Mouse (Mus musculus) lung, postnatal 4 days (tissue): ENCODE data around the gene Palm.
A peak's percentile ranks its signal among the peaks of the same experiment; 100 is the strongest.
"Not testable (repeated sequence)": the region's sequence is repeated elsewhere in the genome, so short reads cannot be mapped to it uniquely, and the experiment has no call there.

ENCODE experiments used
- DNase-seq, 2 experiments: peaks; one replicate each; pipeline ENCODE4 v3.0.0; 2021

The Palm gene

DNA sequence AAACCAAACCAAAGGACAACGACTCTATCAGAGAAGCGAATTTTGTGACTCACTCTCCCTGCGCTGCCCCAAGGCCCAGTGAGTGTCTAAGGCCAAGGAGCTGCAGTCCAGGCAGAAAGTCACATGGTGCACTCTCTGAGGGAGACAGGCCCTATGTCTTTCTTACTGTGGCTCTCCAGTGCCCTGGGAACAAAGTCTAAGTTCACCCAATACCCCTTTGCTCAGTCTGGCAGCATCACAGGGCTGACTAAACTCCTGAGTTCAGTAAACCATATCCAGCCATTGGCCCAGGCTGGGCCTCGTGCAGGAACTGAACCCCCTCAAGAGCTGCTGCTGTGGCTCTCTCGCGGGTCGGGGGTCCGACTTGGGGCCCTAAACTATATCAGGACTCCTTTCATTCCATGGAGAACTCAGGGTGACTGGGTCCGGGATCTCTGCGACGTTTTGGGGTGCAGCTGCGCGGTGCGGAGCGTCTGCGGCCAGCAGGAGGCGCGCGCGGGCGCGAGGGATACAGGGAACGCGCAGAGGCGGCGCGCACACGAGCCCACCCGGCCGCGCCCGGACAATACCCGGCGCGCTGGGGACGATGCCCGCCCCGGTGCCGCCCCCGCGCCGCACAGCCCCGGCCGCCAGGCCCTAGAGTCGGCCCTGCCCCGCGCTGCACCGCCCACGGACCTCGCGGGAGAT lies at the start of gene Palm:
Gene Palm (plus strand): TSS at position 522 of the 687 bp plus-strand sequence.
- DNase-seq: peak; percentile 83 to 85

DNA sequence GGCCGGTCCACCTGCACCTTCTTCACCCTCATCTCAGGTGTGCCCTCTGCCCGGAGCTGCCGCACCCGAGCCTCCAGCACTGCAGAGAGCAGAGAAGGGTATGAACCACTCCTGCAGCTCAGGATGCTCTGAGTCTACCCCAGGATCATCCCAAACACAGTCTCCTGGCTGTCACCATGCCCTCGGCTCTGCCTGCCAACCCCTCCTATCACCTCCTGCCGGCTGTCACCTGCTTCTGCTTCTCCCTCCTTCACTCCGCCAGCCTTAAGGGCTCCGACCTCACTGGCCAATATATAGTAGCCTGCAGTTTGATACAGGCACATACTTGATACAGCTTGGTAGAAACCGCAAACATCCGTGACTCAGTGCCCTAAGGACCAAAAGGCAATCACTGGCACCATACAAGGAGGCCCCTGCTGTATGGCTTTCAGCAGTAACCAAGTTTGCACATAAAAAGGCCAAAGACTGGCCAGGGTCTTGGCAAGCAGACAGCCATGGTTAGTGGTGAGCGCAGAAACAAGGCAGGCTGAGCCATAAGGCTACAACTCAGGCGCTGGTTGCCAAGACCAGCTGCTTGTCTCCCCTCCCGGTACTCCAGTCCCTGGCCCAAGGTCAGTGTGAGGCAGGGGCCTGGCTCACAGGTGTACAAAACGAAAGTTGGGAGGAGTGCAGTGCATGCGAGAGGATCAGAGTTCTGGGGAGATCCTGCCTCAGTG lies 49.6 kb upstream of the Palm start:
- DNase-seq: no peak

DNA sequence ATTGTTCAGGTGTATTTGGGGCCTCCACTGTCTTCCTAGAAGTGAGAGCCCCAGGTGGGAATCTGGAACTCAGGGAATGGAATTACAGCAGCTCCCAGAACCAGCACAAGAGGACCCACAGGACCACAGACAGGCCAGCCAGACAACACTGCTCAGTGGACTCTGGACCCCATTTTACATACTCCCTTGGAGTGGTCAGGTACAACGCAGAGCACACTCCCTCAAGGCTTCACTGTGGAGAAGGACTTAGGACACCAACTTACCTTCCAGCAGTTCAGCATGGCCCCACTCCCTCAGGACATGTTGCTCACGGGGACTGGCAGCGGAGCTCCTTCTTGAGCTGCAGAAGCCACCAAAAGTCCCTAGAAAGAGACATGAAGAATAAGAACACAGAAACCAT lies 48.0 kb upstream of the Palm start:
- DNase-seq: no peak

DNA sequence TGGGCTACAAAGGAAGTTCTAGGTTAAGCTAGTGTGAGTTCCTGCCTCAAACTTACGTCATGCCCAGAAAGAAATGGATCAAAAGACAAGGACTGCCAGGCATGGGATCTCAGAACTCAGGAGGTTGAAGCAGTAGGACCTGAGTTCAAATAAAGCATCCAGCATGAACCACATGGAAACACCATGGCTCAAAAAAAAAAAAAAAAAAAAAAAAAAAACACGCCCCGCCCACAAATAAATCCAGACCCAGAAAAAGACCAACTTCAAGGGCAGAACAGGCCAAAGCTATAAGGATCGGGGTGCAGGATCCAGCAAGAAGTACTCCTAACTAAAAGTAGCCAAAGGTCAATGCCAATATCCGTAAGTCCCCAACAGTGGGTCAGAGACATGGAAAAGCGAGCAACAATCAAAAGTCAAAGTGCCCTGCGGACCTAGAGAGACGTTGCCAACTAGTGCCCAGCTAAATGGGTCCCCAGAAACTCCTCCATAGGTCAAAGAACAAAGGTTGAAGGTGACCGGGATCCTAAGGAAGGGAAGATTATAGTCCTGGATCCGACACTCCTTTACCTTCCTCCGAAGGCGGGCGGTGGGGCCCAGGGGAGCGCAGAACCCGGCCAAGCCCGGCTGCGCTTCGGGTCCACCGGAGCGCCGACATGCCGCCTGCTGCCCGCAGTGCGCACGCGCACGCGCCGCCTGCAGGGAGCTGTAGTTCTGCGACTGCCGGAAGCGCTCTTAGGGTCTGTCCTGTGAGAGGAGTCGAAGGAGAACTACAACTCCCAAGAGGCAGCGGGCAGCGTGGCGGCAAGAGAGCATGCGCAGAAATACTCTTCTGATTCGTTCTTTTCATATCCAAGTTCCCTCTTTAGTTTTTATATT lies 47.2 kb upstream of the Palm start, which contains the start of gene Polrmt:
Gene Polrmt (minus strand): TSS at position 684 of the 876 bp plus-strand sequence.
- DNase-seq: peak; percentile 96 to 98

DNA sequence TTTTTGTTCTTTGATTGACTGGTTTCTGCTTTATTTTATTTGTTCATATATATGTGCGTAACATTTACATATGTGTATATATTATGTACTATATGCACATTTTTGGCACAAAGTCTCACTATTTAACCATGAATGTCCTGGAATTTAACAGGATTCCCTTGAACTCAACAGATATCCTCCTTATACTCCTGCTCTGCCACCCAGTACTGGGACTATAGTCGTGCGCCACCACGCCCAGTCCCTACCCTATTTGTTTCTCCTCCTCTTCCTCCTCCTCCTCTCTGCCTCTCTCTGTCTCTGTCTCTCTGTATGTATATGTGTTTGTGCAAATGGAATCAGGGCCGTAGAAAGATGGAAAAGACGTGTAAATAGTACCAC lies 46.6 kb upstream of the Palm start:
- no peak for DNase-seq

DNA sequence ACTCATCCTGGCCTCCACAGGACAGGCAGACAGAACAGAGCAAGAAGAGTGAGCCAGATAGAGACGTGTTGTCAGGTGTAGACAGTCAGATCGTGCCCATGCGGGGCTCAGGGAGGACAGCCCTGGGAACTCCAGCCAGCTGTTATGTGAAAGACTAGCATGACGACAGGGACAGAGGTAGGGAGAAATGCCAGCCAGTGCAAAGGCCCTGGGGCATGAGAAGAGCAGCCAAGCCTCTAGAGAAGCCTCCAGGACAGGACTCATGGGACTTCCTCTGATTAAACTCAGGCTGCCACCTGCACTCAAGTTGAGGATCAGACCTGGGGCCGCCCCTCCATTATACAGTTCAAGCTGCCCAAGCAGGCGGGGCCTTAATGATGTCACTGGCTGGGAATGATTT lies 44.9 kb upstream of the Palm start:
- DNase-seq: no peak

DNA sequence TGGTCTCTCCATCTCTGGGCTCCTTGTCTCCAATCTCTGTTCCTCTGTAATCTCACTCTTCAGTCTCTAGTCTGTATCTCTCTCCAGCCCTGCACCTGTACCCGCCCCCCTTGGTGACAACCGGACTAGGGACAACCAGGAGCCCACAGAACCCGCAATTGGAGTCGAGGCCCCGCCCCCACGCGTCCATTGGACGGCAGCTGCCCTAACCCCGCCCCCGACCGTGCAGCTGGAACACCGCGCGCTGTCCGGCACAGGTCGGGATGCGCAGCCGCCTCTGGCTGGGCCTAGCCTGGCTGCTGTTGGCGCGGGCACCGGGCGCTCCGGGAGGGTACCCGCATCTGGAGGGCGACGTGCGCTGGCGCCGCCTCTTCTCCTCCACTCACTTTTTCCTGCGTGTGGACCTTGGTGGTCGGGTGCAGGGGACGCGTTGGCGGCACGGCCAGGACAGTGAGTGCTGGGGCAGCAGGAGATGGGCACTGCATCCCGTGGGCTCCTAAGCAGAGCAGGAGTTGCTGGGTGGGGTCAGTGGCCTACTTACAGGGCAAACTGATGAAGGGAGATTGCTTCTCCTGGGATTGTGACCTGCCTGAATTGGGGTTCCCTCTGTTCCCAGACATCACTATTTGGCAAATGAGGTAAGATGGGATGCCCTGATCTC lies 38.4 kb upstream of the Palm start, which contains the start of gene Fgf22:
Gene Fgf22 (plus strand): TSS at position 221 of the 661 bp plus-strand sequence.
- peak; percentile 72 to 75 for DNase-seq

DNA sequence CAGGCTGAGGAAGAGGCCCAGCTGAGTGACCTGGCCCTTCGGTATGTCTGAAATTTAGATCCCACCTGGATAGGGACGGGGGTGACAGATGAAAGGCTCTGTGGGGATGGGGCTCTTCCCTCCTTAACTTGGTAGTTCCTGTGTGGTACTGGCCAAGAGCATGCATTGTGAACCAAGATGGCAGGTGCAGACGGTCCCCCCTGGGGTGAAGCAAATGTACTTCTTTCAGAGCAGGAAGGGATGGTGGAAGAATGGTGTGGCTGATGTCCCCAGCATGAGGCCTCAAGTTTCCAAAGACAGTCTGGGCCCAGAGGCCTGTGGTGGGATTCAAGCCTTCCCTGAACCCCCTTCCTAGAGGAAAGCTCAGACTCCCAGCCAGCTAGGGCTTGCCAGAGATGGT lies 37.5 kb upstream of the Palm start:
- no peak for DNase-seq

DNA sequence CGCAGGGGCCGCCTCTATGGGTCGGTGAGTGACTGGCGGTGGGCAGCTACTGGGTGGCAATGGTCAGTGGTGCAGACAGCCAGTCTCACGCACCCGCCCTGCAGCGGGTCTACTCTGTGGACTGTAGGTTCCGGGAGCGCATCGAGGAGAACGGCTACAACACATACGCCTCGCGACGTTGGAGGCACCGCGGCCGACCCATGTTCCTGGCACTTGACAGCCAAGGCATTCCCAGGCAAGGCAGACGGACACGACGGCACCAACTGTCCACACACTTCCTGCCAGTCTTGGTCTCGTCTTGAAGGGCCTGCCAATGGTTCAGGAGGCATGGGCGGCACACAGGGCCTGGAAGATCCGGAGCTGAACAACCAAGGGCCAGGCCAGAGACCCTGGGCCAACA lies 36.7 kb upstream of the Palm start:
- no peak for DNase-seq

DNA sequence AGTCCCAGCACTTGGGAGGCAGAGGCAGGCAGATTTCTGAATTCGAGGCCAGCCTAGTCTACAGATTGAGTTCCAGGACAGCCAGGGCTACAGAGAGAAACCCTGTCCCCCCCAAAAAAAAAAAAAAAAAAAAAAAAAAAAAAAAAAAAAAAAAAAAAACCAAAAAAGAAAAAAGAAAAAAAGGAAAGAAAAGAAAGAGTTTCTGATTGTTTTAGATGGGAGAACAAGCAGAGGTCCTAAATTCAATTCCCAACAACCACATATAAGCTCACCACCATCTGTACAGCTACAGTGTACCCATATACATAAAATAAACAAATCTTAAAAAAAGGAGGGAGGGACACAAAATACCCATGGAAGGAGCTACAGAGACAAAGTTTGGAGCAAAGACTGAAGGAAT lies 33.7 kb upstream of the Palm start:
- not testable (repeated sequence) for DNase-seq

DNA sequence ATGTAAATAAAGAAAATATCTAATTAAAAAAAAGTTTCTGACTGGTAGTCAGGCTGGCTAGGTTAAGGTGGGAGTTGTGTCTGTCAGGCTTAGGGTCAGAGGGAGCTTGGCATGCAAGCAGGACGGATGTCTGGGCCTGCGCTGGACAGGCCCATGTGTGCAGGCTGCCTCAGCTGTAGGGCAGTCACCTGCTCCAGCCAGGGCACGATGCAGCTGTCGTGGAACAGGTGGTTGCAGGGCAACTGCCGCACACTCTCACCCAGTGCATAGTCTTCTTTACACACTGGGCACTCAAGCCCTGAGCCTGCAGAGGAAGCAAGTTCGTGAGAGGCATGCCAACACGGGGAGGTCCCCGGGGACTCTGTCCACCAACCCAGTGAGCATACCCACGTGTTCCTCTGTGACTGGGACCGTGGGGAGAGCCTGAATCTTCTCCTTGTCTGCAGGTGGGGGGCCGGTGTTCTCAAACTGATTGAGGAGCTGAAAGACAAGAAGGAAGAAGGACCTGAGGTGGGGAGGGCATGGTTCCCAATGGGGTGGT lies 32.7 kb upstream of the Palm start:
- DNase-seq: no peak

DNA sequence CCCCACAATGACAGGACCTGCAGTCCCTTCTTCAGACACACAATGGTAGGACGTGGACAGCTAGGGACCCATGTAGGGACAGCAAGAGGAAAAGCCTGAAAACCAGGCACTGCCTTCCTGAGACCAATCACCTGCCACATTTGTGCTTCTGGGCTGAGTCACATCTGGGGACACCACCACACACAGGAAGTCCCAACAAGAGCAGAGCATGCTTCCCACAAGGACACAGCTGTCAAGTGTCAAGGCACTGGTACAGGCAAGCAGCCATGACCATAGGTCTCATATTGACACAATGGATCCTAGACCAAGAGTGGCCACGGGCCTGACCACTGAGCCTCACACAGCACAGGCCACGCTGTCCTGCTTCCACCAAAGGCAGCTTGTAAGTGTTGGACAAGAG lies 30.5 kb upstream of the Palm start:
- no peak for DNase-seq

DNA sequence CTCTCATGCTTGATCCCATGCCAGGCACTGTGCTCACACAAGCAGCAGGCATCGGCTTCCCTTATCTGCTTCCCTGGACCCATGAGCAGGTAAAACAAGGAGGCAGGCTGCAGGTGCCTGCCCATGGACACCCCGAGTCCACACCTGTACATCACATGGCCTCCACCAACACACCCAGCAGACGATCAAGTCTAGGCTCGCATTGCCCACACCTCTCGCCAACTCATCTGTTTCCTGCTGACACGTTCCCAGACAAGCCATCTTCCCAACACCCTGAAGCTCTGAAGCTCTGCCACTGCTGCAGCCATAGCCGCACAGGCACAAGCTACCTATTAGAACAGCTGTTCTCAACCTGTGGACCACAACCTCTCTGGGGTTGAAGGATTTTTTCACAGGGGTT lies 29.1 kb upstream of the Palm start:
- no peak for DNase-seq

DNA sequence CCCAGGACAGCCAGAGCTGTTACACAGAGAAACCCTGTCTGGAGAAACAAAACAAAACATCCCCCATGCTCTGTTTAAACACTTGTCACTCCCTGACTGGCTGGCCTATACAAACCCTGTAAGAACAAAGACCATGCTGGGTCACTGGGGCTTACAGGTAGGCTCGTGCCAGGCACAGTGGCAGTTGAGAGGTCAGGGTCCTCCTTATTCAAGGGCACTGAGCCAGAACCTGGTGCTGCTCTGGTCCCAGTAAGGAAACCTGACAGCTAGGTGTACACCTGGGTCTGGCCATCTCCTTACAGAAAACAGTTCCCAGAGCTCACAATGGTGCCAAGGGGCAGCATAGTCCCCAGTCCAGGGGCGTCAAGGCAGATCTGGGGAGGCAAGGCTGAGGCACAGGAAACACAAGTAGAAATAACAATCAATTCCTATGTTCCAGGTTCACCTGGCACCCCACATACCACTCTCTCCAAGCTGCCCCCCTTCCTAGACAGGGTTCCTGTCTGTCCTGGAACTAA lies 28.1 kb upstream of the Palm start:
- DNase-seq: no peak

DNA sequence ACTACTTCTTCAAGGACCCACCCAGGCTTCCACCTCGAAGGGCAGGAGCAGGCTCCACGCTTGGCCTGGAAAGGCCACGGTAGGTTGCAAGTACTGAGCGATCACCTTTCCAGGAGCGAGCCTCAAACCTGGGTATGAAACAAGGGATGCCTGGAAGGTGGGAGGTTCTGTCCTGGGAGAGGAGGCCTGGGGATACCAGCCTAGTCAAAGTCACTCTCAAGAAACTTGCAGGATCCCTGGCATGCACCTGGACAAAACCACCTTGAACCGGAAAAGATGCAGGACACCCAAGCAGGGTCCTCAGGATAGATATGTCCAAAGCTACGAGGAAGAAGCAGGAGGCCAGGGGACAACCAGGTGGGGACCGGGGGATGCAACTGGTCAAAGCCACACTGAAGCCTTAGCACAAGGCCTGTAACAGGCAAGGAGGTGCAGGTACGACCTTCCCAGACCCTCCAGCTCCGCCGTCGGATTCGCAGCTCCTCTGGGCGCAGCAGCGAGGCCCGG lies 27.3 kb upstream of the Palm start:
- no peak for DNase-seq

DNA sequence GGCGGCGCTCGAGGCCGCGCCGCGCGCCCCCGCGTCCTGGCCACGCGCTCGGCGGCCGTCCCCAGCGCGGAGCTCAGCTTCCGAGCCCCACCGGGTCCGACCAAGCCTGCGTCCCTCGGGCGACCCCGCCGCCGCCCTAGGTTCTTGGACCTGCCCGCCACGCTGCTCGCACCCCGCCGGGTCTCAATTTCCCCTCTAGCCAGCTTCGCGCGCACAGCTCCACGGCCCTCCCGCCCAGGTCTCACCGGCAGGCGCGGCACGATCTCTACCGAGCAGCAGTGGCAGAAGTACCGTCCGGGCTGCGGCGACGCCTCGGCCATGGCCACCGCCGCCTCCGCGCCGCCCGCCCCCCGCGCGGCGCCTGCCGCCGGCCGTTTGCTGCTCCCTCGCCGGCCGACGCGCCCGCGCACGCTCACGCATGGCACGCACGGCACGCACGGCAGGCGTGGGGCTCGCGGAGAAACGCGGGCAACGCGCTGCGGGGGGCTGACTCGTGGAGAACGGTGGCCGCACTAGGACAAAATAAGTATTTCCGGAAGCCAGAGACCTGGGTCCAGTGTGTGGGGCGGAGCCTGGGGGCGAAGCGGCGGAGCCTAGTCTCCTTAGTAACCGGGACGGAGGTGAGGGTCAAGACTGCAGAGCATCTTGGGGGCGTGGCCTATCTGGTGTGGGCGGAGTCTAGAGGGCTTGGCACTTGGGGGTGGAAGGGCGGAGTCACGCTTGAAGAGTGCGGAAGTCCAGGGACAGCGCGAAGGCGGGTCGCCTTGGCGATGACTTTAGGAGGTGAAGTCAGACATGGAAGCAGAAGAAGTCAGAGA lies 26.7 kb upstream of the Palm start, which contains the start of gene Rnf126:
Gene Rnf126 (minus strand): TSS at position 445 of the 818 bp plus-strand sequence.
- peak; percentile 99 to 100 for DNase-seq

DNA sequence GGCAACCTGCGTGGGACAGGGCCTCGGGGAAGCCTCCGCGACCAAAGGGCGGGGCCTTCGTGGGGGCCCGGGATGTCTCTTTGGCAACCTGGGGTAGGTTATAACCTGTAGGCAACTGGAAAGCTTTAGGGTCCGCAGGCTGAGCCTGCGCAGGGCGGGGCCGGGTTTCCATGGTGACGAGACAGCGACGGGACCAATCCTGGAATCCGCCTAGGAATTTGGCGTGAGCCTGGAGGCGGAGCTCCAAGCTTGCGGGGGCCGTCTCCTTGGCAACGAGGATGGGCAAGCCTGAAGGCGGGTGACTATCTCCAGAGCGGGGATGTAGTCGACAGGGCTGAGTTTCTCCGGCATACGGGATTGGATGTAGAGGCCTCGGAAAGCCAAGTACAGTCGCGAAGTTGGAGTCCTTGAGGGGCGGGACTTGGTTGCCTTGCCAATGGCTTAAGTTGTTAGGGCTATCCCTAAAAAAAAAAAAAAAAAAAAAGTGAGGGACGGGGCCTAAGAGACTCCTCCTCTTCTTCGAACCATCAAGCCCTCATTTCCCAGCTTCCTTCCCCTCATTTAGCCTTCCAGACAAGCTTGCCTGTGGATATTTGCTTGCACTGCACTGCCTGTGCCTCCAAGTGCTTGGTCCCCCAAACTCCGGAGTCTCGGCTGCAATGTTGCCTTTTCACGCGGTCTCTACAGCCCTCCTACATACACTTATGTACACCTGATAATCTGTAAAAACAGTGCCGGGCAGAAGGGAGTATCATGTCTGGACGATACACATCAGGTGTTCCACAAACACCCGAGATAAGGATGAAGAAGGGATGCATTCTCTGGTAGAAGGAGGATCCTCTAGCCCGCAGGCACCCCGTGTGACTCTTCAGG lies 25.8 kb upstream of the Palm start:
- DNase-seq: peak; percentile 90 to 94

DNA sequence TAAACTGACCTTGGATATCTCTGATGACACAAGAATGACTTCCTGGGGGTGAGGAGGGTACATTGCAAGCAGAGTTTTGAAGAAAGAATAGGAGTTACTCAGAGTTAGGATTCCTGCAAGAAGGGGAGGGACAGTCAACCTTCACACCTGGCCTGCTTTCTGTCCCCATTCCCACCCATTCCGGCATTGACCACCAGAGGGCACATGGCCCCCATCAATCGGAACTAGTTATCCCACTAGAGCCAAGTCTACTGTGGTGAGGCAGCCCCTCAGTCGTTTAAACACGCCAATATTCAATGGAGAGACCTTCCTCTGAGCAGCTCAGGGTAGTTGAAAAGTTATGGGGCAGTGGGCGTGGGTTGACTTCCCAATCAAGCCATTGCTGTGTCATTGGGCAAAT lies 25.0 kb upstream of the Palm start:
- peak; percentile 76 to 86 for DNase-seq

DNA sequence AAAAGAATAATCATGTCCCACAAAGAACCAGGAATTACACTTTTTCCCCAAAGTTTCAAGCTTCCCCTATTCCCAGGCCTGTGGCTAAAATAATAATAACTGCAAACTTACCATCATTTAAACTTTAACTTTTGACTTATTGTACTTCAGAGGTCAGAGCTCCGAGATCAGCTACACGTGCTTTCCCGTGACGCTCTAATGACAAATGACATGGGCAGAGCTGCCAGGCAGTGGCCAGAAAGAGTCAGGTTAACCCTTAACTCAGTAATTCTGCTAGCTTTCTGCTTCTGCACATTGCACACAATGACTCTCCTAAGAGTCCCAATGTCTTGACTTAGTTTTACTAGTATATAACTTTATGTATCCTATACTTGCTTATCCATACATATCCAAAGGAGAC lies 24.0 kb upstream of the Palm start:
- DNase-seq: no peak

DNA sequence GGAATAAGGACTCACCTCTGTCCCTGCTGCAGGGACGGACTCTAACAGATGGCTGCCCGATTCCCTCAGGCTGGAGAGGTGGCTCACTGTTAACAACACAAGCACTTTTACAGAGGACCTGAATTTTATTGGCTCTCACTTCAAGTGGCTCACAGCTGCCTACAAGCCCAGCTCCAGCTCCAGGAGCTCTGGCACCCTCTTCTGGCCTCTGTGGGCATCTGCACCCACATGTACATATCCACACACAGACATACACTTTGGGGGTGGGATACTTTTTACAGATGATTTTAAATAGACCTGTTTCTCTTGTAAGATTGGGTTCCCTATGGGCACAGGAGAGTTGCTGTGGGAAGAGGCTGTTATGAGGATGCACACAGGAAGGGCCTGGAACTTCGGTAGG lies 21.1 kb upstream of the Palm start:
- DNase-seq: no peak
